Mouse (Mus musculus) duodenum, adult 2 months (tissue): ENCODE measurements around the gene Hk2. TPM values are rescaled to one million over a fixed set of nuclear protein-coding genes. Genes with fewer than 3 reads are reported as not detected.

ENCODE experiments used
- polyA plus RNA-seq: library from polyadenylated mRNA; depleted of rRNA; stranded (reverse); fragments of >200 nt; gene quantifications from 2 replicates; pipeline ENCODE4 v1.2.3, GENCODE M21; 2012; ENCODE audit warnings: low replicate concordance; rRNA removed

Hk2 gene
- 2.4 and 3.1 TPM in 2 replicates for polyA plus RNA-seq

DNA sequence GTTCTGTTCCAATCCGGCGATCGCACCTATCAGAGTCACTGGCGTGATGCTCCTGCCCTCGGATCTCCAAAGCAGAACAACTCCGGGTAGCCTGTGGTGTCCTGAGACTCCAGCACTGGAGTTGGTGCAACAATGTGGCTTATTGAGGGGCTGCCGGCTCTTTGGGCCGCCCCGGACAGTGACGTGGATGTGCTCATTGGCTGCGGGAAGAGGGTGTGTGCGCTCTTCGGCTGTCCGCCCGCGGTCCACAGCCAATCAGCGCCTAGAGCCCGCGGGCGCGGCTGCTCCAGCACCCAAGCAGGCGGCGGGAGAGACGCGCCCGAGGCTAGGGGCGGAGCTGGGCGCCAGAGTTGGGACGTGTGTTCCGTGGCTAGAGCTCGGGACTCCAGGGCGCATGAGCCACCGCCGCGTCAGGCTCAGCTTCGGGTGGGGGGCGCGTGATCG, at the start of gene Hk2:
Gene Hk2, minus strand, starts transcription at position 134 of the 444 bp plus-strand sequence.

DNA sequence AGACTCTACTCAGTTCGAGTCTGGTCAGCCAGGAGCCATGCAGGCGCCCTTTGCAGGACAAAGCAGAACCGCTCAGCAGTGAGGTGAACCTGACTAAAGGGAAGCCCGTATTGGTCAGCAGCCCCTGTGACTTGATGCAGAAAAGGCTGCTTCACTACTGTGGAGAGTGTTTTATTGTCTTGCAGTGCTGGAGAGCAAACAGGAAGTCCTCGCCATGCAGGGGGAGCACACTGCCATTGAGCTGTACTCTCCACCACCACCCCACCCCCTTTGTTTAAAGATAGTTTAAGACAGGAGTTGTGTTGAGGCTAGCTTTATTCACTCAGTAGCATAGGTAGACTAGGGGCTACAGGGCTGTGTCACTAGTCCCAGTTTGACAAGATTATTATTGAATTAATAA, 69.0 kb downstream of the Hk2 start, which contains the start of gene Pole4:
Gene Pole4, minus strand, starts transcription at position 145 of the 400 bp plus-strand sequence.

Other genes starting within 250 kb of the Hk2 start
- 2.7 and 4.2 TPM in 2 replicates for gene Pole4, start 69.1 kb downstream of the Hk2 start, polyA plus RNA-seq
- gene Sema4f, start 165.3 kb upstream of the Hk2 start, polyA plus RNA-seq = 0.37 and 0.41 TPM in 2 replicates
- gene M1ap, start 172.4 kb upstream of the Hk2 start, polyA plus RNA-seq = 0.46 TPM in 1 of 2 replicates, not detected in the other